Mouse (Mus musculus) small intestine, adult 2 months (tissue): Measurements from ENCODE around the gene Nr1d2. TPM values are rescaled to one million over a fixed set of nuclear protein-coding genes. Genes with fewer than 3 reads are reported as not detected.
"Not testable (repeated sequence)": the region's sequence is repeated elsewhere in the genome, so short reads cannot be mapped to it uniquely, and the experiment has no call there.

ENCODE experiments used
- H3K27ac ChIP-seq: fragments of 200-500 bp; 2 replicates; pipeline ENCODE4 v1.5.1; 2012; ENCODE audit warnings: low read depth, low read length, control low read depth, inconsistent platforms; ENCODE audit not compliant: insufficient read depth
- H3K27me3 ChIP-seq: fragments of 200-500 bp; 2 replicates; pipeline ENCODE4 v1.6.1; 2012; ENCODE audit warnings: mild to moderate bottlenecking, moderate library complexity, low read length, inconsistent platforms; ENCODE audit not compliant: control insufficient read depth, insufficient read depth
- H3K36me3 ChIP-seq: fragments of 200-500 bp; 2 replicates; pipeline ENCODE4 v1.6.1; 2012; ENCODE audit warnings: mild to moderate bottlenecking, low read length, control low read depth, inconsistent platforms; ENCODE audit not compliant: control insufficient read depth, insufficient read depth
- H3K4me1 ChIP-seq: fragments of 200-500 bp; 2 replicates; pipeline ENCODE4 v1.6.1; 2012; ENCODE audit warnings: low read length, inconsistent platforms, mixed read lengths; ENCODE audit not compliant: control insufficient read depth, insufficient read depth, insufficient read length
- H3K4me3 ChIP-seq: fragments of 200-500 bp; 2 replicates; pipeline ENCODE4 v1.5.1; 2012; ENCODE audit warnings: low read depth, mild to moderate bottlenecking, control low read depth, inconsistent platforms, low read length, moderate library complexity
- CTCF ChIP-seq: fragments of 200-500 bp; IDR thresholded peaks from 2 replicates; pipeline ENCODE4 v1.5.1; 2012; ENCODE audit warnings: low read depth, mild to moderate bottlenecking, control low read depth, inconsistent platforms, low read length, moderate library complexity, mixed read lengths; ENCODE audit not compliant: insufficient replicate concordance, insufficient read length; ENCODE audit errors: extremely low read depth
- POLR2A ChIP-seq: fragments of 200-500 bp; IDR thresholded peaks from 2 replicates; pipeline ENCODE4 v1.6.1; 2012; ENCODE audit warnings: low read depth, mild to moderate bottlenecking, control low read depth, inconsistent platforms, low read length, moderate library complexity
- WGBS: fragments of 180-500 bp; shearing (Covaris S2); methylation state at CpG from one replicate; pipeline ENCODE4 v1.1.7; 2018; 5-methylcytosine and 5-hydroxymethylcytosine counted together
- polyA plus RNA-seq: library from polyadenylated mRNA; depleted of rRNA; stranded (reverse); fragments of >200 nt; gene quantifications from 2 replicates; pipeline ENCODE4 v1.2.3, GENCODE M21; 2012

The Nr1d2 gene
- polyA plus RNA-seq, 1 experiment = 11.9 TPM

DNA sequence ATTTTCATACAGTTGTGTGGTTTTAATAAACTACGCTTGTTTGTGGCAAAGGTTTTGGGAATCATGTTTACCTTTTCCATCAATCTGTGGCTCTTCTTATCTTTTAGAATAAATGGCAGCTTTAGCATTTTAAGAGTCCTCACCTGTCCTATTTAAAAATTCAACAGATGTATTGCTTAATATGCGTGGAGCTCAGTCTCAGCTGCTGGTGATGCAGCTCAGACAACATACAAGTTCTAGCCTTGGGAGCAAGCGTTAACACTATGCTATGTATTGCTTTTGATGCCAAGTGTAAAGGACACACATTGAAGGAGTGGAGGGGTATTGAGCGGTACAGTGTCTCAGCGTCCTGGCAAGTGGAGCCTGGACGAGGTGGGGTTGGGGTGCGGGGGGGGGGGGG is 32.7 kb upstream of the Nr1d2 start:
- TF ChIP-seq POLR2A = no peak
- TF ChIP-seq CTCF = no peak
- 2% methylated on average over 7 of the region's 7 CpGs for WGBS
- no peak overlapping the region for H3K4me3 ChIP-seq
- H3K4me1 ChIP-seq = peaks cover 2% of the 10 kb centered on the region; the same call in 1 of the 2 replicates
- H3K27ac ChIP-seq = no peak overlapping the region
- H3K36me3 ChIP-seq = peaks cover 20% of the 10 kb centered on the region
- no peaks in the 10 kb centered on the region for H3K27me3 ChIP-seq

DNA sequence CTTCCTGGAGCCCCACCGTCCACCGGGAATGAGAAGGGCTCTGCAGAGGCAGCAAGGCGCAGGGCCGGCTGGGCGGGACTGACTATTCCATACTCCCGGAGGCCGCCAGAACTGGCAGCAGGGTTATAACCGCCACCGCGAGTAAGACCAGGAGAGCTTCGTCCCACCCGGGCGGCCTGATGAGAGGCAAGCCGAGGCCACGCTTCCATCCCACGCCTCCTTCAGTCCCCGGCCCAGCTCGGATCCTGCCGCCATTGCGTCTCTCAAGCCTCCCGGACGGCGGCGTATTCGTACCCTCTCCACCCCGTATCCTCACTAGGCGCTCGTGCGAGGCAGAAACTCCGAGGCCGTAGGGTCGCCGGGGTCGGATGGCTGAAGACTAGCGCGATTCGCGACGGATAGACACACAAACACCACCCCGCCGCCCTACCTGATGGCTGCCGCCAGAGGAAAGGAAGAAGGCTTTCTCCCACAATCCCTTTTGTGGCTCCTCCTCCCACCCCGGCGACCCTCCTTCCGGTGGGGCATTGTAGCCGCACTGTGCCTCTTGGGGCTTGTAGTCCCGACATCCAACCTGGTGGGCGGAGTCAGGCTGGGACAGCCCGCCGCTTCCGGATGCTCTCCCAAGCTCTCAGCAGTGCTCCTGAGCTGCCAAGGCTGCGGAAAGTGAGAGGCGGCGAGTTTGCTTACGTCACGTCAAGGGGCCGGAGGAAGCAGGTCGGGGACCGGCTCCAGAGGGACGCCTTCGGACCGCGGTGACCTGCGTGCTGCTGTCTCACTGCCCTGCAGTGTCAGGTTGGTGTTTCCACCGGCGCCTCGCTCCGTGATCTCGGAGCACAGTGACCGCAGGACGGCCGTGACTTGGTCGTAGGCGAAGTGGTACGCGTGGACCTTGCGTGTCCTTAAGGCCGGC is 31.9 kb upstream of the Nr1d2 start, which contains the start of the genes Nkiras1 and Rpl15:
Gene Nkiras1, plus strand, starts transcription at position 608 of the 913 bp plus-strand sequence.
Gene Rpl15, minus strand, starts transcription at position 863 of the 913 bp plus-strand sequence.
- Histone ChIP-seq H3K4me1 (peaks cover 2% of the 10 kb centered on the region; the same call in 1 of the 2 replicates), H3K36me3 (peaks cover 16% of the 10 kb centered on the region), H3K27me3 (no peaks in the 10 kb centered on the region), H3K4me3 (peak within 1 kb of the TSS; percentile 74), H3K27ac (peak within 1 kb of the TSS; percentile 79)
- TF ChIP-seq CTCF (no peak), POLR2A (peak; percentile 21; the same call in 1 of the 2 replicates)
- under 1% methylated on average over 78 of the region's 78 CpGs for WGBS

- H3K27me3 ChIP-seq, H3K4me1 ChIP-seq: not testable (repeated sequence)
- Histone ChIP-seq H3K36me3 (peaks cover 16% of the 10 kb centered on the region), H3K4me3 (peak overlapping the region; percentile 74), H3K27ac (peak overlapping the region; percentile 40; the same call in 1 of the 2 replicates)
- WGBS = 1% methylated on average over 24 of the region's 24 CpGs
These were observed 31.1 kb upstream of the Nr1d2 start for GRCm38 (mm10) chr14:18269947-18270528.

DNA sequence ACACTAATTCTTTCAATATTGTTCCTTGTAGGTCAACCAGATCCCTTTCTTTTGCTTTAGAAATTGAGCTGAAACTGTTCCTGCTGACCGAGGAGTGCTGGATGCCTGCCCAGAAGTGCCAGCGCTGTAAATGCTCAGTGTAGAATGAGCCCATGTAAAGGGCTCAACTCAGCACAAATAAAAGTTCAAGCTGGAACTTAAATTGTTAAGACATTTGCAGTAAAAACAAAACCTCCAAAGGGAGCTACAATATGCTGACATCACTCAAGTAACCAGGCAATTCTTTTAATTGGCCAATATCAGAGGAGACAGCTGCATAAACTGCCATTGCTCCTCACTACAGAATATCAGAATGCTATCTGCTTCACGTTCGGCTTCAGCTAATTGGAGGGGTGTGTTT is 24.5 kb upstream of the Nr1d2 start:
- Histone ChIP-seq H3K27me3 (no peaks in the 10 kb centered on the region), H3K4me1 (no peaks in the 10 kb centered on the region), H3K4me3 (no peak overlapping the region), H3K27ac (no peak overlapping the region), H3K36me3 (peaks cover 8% of the 10 kb centered on the region)
- WGBS = 13% methylated on average over 4 of the region's 4 CpGs
- TF ChIP-seq CTCF (no peak), POLR2A (no peak)

DNA sequence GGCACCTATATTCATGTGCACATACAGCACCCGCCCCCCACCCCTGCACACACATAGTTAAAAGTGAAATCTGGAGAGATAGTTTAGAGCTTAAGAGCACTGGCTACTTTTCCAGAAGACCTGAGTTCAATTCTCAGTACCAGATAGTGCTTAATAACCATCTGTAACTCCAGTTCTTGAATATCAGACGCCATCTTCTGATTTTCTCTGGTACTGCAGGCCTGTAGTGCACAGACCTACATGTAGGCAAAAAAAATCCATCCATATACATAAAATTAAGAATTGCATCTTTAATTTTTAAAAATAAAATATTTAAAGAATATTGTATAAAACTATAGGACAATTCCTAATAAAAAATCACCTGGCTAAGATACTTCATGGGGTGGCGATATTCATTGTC is 22.3 kb upstream of the Nr1d2 start:
- no peaks in the 10 kb centered on the region for H3K4me1 ChIP-seq
- 87% methylated on average over 3 of the region's 3 CpGs for WGBS
- H3K4me3 ChIP-seq = no peak overlapping the region
- no peaks in the 10 kb centered on the region for H3K36me3 ChIP-seq
- TF ChIP-seq POLR2A (no peak), CTCF (no peak)
- no peaks in the 10 kb centered on the region for H3K27me3 ChIP-seq
- no peak overlapping the region for H3K27ac ChIP-seq

- TF ChIP-seq CTCF = no peak
- Histone ChIP-seq H3K27ac (no peak overlapping the region), H3K36me3 (no peaks in the 10 kb centered on the region), H3K4me3 (no peak overlapping the region), H3K27me3 (no peaks in the 10 kb centered on the region), H3K4me1 (no peaks in the 10 kb centered on the region)
- 91% methylated on average over 21 of the region's 21 CpGs for WGBS
These were observed 3.8 kb upstream of the Nr1d2 start for GRCm38 (mm10) chr14:18242638-18243130.

DNA sequence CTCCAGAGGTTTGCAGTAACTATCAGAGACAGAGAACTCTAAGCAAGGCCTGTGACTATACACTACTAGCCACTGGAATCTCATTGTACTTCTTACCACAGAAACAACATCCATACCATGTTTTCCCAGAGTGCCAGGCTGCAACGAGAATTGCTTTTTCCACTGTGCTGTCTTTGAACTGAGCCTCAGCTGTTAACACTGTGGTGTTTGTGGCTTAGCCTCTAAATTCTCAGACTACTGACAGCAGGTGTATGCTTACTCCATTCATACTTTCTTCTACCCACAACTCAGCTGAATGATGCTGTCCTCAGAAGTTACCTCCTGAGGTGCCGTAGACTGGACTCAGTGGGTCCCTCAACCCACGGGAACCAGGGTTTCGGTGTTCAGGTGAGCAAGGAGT is 2.9 kb upstream of the Nr1d2 start:
- Histone ChIP-seq H3K27ac (no peak overlapping the region), H3K36me3 (no peaks in the 10 kb centered on the region), H3K27me3 (no peaks in the 10 kb centered on the region), H3K4me1 (peaks cover 4% of the 10 kb centered on the region; the same call in 1 of the 2 replicates), H3K4me3 (no peak overlapping the region)
- 85% methylated on average over 4 of the region's 4 CpGs for WGBS
- TF ChIP-seq POLR2A = no peak
- TF ChIP-seq CTCF = no peak
